Mouse (Mus musculus) adrenal gland, postnatal 36 days (tissue): Measurements from ENCODE around the gene Arl6. TPM values are rescaled to one million over a fixed set of nuclear protein-coding genes. Genes with fewer than 3 reads are reported as not detected.
A peak's percentile ranks its signal among the peaks of the same experiment; 100 is the strongest.

Source experiments
- DNase-seq, 2 experiments: peaks; one replicate each; pipeline ENCODE4 v3.0.0; 2021; ENCODE audit warnings: mixed read lengths in 1 of 2
- total RNA-seq, 2 experiments: library from RNA; stranded (reverse); gene quantifications; 2 replicates each; pipeline ENCODE4 v1.2.3; 2021

Gene Arl6
- total RNA-seq, 2 experiments from 2014 or later, result 9.7 to 9.8 TPM

DNA sequence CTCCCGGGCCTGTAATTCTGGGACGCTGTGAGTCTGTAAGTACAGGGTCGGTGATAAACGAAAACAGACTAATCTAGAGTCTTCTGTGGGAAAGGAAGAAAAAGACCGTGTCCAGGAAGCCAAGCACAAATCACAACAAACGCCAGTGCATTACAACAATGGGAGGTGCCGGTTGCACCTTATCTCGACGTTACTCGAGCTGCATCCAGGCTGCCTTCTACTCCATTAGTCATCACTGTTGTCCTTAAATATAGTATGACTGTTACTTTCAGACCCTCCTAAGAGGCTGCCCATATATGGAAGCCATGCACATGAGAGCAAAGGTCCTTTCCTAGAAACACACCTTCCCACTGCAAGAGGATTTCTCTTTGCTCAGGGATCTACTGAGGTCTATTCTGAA lies 51.4 kb downstream of the Arl6 start:
- no peak for DNase-seq

DNA sequence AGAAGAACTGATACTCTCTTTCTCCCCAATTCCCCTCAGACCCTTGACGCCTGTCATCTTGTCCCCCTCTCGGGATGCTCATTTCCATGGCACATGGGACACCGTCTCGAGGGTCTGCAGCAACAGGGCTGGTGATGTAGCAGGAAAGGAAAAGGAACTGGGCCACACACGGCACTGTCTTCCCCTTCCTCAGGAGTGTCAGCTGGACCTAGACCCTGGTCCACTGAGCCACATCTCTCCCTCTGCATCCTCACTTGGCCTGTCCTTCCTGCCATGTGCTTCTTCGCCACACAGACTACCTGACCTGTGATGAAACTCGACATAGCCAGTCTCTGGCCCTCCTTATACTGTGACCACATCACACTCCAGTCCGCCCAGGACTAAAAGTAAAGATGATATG lies 52.3 kb downstream of the Arl6 start:
- no peak for DNase-seq

DNA sequence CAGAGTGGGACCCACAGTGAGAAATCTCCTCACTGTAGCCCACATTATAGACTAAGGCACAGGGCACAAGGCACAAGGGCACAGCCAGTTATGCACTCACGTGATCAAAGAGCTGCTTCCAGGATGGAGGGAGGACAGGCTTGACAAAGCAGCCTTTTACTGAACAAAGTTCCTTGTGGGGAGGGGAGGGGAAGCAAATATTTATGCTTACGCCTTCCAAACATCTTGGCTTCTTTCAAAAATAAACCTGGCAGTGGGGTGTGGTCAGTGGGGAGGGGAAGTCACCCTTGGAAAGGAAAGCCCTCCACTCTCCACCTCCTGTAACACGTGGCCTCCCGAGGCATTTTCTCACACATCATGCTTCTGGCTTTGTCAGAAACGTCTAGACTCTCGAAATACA lies 52.9 kb downstream of the Arl6 start:
- DNase-seq, result no peak

DNA sequence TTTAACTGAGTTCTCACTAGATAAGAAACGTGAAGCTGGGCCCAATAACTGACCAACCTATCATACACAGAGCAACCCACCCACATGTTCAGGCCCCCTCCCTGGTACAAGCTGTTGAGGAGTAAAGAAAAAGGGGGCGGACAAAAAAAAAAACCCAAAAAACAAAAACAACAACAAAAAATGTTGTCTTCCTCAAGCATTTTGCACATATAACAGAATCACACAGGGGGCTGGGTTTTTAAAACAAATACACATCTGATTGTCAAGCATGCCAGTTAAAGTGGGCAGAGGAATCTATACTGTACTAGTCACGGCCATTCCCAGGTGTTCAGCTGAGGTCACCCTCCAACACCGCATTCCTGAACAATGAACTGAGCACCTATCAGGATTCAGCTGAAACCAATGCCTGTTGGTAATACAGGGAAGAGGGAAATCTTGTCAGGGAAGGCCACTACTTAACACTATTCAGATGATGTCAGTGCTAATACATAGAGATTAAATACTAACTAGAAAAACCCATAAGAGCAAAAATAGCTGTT lies 53.4 kb downstream of the Arl6 start:
- DNase-seq, result no peak

DNA sequence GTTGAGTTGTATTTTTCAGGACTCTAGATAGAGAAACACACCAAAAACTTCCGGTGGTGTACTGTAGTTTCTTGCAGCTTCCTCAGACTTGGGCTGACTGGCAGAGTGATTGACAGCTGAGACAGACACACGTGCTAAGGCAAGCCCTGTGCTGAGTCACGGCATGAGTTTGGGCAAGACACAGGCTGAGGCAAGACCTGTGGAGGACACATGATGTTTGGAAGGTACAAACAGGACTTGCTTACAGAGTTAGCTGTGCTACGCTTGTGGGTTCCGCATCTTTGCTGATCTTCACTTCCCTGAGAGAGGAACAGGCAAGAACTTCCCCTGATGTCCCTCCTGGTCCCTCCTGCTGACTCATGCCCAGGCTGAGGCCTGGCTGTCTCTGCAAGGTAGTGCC lies 55.7 kb downstream of the Arl6 start:
- peak; percentile 21 to 26 for DNase-seq

DNA sequence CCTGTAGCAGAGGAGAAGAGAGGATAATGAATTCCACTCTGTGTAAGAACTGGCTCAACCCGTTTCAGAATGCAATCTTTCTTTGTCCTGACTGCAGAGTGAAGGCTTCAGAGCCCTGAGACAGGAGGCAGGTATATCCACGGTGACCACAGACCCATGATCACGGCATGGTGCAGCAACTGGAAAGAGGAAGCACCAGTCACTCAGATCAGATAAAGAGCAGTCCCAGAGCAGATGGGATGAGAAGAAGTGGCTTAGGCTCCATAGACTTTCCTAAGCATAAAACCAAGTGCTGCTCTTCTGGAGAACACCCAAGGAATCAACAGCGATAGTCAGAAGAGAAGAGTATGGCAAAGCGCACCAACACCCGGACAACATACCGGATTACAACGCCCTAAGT lies 60.0 kb downstream of the Arl6 start:
- DNase-seq, result no peak

DNA sequence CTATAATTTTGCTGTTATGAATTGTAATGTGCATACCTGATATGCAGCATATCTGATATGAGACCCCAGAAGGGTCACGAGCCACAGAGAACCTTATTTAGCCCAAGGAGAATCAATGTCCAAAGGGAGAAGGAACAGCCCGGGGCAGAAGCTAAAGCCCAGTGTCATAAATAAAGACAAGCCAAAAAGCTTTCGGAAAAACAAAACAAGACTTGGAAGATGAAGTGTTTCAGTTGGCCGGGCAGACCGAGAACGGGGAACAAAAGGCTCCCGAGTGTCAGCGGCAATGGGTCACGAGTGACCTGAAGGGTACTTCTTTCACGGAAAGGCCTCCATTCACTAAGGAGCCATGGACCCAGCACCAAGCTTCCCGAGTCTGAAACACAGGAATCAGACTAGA lies 65.2 kb downstream of the Arl6 start:
- no peak for DNase-seq

DNA sequence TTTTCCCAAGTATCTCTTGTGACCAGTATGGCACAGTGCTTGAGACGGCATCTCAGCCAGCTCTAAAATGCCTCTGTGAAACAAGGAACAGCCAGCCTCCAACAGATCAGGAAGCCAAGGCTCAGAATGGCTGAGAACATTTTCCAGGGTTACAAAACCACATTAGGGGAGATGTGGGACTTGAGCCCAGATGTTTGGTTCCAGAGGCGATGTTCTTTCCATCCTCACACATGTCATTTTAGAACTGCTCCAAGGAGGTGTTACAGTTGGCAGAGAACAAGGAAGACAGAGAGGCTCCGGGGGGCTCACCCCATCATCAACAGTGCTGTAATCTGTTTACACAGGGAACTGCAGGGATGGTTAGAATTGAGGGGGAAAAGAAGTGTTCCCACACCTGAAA lies 66.5 kb downstream of the Arl6 start:
- DNase-seq, result no peak

DNA sequence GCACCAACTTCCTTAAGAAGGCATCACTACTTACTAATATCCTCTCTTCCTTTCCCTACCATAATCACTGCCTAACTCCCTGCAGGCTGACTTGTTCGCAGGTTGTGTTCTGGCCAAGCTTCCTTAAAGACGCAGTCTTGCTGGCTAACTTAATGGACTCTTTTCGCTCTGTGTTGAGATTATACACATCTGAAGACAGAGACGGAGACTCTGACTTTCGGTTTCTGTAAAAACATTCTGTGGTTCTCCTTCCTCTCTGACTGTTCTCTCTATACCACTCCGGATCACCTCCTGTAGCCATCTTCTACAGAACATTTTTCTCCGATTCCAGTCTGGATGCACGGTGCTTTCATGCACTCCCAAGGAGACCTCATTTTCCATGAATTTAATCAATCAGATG lies 68.4 kb downstream of the Arl6 start:
- DNase-seq, result no peak

DNA sequence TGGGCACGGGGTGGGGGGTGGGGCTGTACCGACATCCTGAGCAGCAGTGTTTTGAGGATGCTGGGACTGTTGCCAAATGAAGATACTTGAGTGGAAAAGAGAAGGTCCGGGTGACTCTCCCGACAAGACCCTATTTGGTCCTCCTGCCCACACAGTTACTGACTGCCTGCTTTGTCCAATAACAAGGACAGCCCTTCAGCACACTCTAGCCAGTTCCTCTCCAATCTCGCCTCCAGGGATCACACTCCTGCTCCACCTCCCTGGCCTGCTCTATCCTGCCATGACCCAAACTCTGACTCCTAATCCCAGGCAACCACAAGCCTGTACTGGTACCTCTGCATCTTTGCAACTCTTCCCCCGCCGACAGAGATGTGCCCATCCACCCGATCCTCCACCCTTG lies 69.4 kb downstream of the Arl6 start:
- DNase-seq, result no peak

DNA sequence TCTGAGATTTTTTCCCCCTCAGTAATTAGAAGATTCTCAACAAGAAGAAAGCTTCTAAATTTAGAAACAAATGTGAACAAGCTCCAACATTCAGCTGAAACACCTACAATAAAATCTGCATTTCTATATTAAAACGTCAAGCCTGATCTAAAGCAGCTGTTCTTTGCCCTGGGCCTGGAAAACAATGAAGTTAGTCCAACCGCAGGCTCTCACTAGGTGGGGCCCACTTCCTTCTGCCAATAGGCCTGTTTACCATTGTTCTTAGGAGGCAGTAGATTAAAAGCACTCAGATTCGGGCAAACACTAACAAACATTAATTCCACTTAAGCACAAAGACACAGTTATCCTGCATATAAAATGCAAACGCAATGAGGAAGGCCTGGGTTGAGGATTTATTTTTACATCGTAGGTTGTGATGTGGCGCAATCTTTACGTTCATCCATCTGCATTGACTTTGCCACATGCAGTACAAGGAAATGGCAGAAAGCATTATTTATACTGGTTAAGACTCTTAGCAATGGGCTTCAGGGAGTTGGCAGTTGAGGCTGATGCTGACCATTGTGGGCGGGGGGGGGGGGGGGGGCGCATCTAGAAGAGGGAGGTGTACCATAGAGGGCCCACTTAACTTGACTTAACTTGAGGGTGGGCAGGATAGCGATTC lies 71.3 kb downstream of the Arl6 start:
- no peak for DNase-seq

DNA sequence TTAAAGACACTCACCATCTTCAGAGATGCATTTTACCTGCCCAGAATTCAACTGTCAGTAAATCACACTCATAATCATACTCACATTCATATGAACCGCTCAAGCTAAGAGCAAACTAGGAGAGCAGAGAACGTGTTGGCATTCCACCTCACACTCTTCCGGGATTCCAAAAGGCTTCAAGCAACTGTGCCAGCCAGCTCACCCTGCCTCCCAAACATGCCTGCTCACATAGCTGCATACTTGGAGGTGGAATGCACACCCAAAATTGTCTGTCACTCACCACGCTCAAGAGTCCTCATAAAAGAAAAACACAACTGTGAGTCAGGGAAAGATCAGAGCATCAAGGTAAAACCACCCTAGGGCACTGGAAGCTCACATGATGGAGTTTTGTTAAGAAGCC lies 72.8 kb downstream of the Arl6 start:
- DNase-seq, result no peak

DNA sequence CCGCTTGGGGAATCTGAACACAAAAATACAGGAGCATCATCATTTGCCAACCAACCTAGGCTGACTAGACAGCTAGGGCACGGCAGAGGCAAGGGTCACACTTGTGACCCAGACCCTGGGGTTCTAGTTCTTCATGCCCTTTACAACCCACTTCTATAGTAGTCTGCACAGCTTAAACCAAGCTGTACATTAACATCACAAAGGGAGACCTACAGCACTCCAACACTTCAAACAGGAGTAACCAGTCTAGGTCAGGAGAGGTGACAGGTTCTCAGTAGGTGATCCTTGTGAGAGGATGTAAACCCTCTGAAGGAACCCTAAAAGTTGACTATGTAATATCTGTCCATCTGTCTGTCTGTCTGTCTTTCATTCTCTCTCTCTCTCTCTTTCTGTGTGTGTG lies 73.6 kb downstream of the Arl6 start:
- no peak for DNase-seq

DNA sequence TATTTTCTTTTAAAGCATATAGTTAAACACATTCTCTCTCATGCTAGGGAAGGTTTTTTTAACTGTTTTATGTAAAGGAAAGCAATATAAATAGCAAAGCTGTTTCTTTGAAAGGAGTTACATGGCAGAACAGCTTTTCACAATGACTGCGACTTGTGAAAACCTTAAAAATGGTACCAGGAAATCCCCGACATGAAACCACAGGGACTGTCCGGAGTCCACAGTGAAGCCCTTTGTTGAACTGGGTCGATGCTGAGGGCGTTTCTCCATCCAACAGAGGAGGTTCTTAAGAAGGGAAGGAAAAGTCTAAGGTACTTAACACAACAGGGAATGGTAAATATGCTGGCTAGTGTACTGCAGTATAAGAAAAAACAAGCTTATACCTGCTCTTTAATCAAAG lies 75.2 kb downstream of the Arl6 start:
- no peak for DNase-seq

Other genes with a start within 250 kb of the Arl6 start
- gene Gabrr3, start 232.1 kb downstream of the Arl6 start, total RNA-seq, result not detected
- 10 to 100 TPM; 23.9 to 26.1 TPM for gene Riox2, start 167.6 kb downstream of the Arl6 start, total RNA-seq
- gene Crybg3, start 38.4 kb downstream of the Arl6 start, total RNA-seq, result 10 to 100 TPM; 12.5 to 19.5 TPM